Comparison of ENCODE assay signal across 13 mouse cellular contexts in genomic region chr2:31463696-31464528, GRCm38 (mm10). TPM values are rescaled to one million over a fixed set of nuclear protein-coding genes. Genes with fewer than 3 reads are reported as not detected.
DNase-seq lines count a peak whose midpoint lies in the region; ATAC-seq and TF ChIP-seq lines count a peak whose summit lies in the region.
"Had no signal": no experiment of that assay in that cellular context is flagged by ENCODE, and none has a peak within 500 bp of the region (broad histone marks: within the 10 kb centered on the region; RNA-seq: fewer than 3 reads in every experiment).

No protein-coding gene starts in this region.

- no peaks in the 10 kb centered on the region for H3K9me3 ChIP-seq in CH12.LX (replicated peaks; ENCODE audit: low read length)
- no peaks in the 10 kb centered on the region for H3K9me3 ChIP-seq in kidney, embryonic 14.5 days (ENCODE audit: control insufficient read depth, low read length)
- H3K9me3 ChIP-seq in liver, postnatal 0 days (ENCODE audit: low read length) = no peaks in the 10 kb centered on the region
- H3K9me3 ChIP-seq in hindbrain, embryonic 13.5 days = no peaks in the 10 kb centered on the region
- H3K9me3 ChIP-seq: midbrain, embryonic 12.5 days had no signal

- peak; percentile 62 for TF ChIP-seq POLR2A in CH12.LX (IDR thresholded peaks at IDR 0.05; ENCODE audit: low read depth, low read length)
- no peak for TF ChIP-seq POLR2A in cerebellum, adult 2 months (IDR thresholded peaks at IDR 0.05; ENCODE audit: borderline replicate concordance, insufficient read depth, low read length)

- peak overlapping the region; percentile 58; the same call in 1 of the 2 replicates for H3K4me2 ChIP-seq in CH12.LX (ENCODE audit: insufficient read depth, low read depth, poor library complexity, severe bottlenecking)
- H3K4me2 ChIP-seq in kidney, embryonic 14.5 days (replicated peaks; ENCODE audit: low read depth, low read length) = no peak overlapping the region
- no peak overlapping the region for H3K4me2 ChIP-seq in liver, postnatal 0 days (ENCODE audit: low read depth, low read length)
- H3K4me2 ChIP-seq in hindbrain, embryonic 13.5 days = no peak overlapping the region
- H3K4me2 ChIP-seq: midbrain, embryonic 12.5 days had no signal

- H3K9ac ChIP-seq in CH12.LX (ENCODE audit: insufficient read depth, low read depth) = 0 out of 2 replicates have a peak overlapping the region, but pooled peaks have one; percentile 8
- H3K9ac ChIP-seq in kidney, embryonic 14.5 days (ENCODE audit: low read depth, low read length) = no peak overlapping the region
- H3K9ac ChIP-seq in liver, postnatal 0 days (replicated peaks) = no peak overlapping the region
- H3K9ac ChIP-seq in hindbrain, embryonic 13.5 days = no peak overlapping the region
- H3K9ac ChIP-seq: midbrain, embryonic 12.5 days had no signal

- in situ Hi-C loops in CH12.LX (cut with MboI; ENCODE audit: low pct_ligation_motif_present, low pct_unique_long_range_greater_than_20kb, low sequenced_read_pairs) = loop anchor here (25.0 kb wide), 1 partner anchor 402 kb away; no protein-coding TSS in a partner anchor

- H3K4me1 ChIP-seq in CH12.LX (ENCODE audit: control insufficient read depth in 1 of 2, insufficient read depth in 2 of 2) = peaks cover 11 to 50% of the 10 kb centered on the region in 2 experiments
- H3K4me1 ChIP-seq in kidney, embryonic 14.5 days (ENCODE audit: control insufficient read depth, insufficient read depth, low read length) = peaks cover 8% of the 10 kb centered on the region; the same call in 1 of the 2 replicates
- peaks cover 23% of the 10 kb centered on the region for H3K4me1 ChIP-seq in liver, postnatal 0 days (ENCODE audit: insufficient read depth)
- peaks cover 10% of the 10 kb centered on the region for H3K4me1 ChIP-seq in hindbrain, embryonic 13.5 days (replicated peaks)
- H3K4me1 ChIP-seq in cerebellum, adult 2 months (ENCODE audit: control insufficient read depth, insufficient read depth, low read length) = no peaks in the 10 kb centered on the region

- H3K27ac ChIP-seq in CH12.LX (ENCODE audit: insufficient read depth, low read depth) = peak overlapping the region; percentile 55
- H3K27ac ChIP-seq in kidney, embryonic 14.5 days (ENCODE audit: low read depth, low read length) = 0 out of 2 replicates have a peak overlapping the region, but pooled peaks have one; percentile 37
- H3K27ac ChIP-seq in liver, postnatal 0 days (ENCODE audit: low read depth) = peak overlapping the region; percentile 84
- no peak overlapping the region for H3K27ac ChIP-seq in hindbrain, embryonic 13.5 days
- H3K27ac ChIP-seq in cerebellum, adult 2 months (ENCODE audit: insufficient read depth, low read length) = no peak overlapping the region
- H3K27ac ChIP-seq: hindbrain, postnatal 0 days; midbrain, embryonic 12.5 days had no signal

- H3K79me2 ChIP-seq in CH12.LX (replicated peaks; ENCODE audit: control insufficient read depth, extremely low read depth, insufficient read depth, poor library complexity, severe bottlenecking) = no peaks in the 10 kb centered on the region

- 22% methylated on average over 8 of the region's 8 CpGs for WGBS in kidney, embryonic 14.5 days
- WGBS in liver, postnatal 0 days (ENCODE audit: insufficient replicate concordance) = 20% methylated on average over 8 of the region's 8 CpGs
- 62% methylated on average over 8 of the region's 8 CpGs for WGBS in hindbrain, embryonic 13.5 days
- 47% methylated on average over 8 of the region's 8 CpGs for WGBS in cerebellum, adult 2 months

- intact Hi-C loops in left cerebral cortex, postnatal 14 days (cut with DNase I) = no loop called here

- no peaks in the 10 kb centered on the region for H3K27me3 ChIP-seq in CH12.LX (replicated peaks)
- H3K27me3 ChIP-seq in kidney, embryonic 14.5 days (ENCODE audit: control insufficient read depth, insufficient read depth, low read length) = peaks cover 14% of the 10 kb centered on the region
- H3K27me3 ChIP-seq in liver, postnatal 0 days (ENCODE audit: insufficient read depth, low read length) = peaks cover 6% of the 10 kb centered on the region; the same call in 1 of the 2 replicates
- peaks cover 78% of the 10 kb centered on the region for H3K27me3 ChIP-seq in hindbrain, embryonic 13.5 days
- H3K27me3 ChIP-seq in cerebellum, adult 2 months (ENCODE audit: control insufficient read depth, insufficient read depth, low read length) = peaks cover 1% of the 10 kb centered on the region; the same call in 1 of the 2 replicates

- TF ChIP-seq RAD21 in CH12.LX (IDR thresholded peaks at IDR 0.05; ENCODE audit: low read depth, low read length) = no peak

- dilution Hi-C loops in CH12.LX (cut with MboI; ENCODE audit: extremely low pct_ligation_motif_present, extremely low pct_unique_long_range_greater_than_20kb, low sequenced_read_pairs) = no loop called here

- no peak for TF ChIP-seq CTCF in CH12.LX (conservative IDR thresholded peaks at IDR 0.05 in 1 of 2, IDR thresholded peaks at IDR 0.05 in 1 of 2; ENCODE audit: low read depth in 2 of 2, low read length in 2 of 2)
- no peak for TF ChIP-seq CTCF in liver, postnatal 0 days (IDR thresholded peaks at IDR 0.05; ENCODE audit: low read depth)
- TF ChIP-seq CTCF in cerebellum, adult 2 months (IDR thresholded peaks at IDR 0.05; ENCODE audit: borderline replicate concordance, insufficient read depth, low read depth, low read length) = no peak

- peak; percentile 31 to 37 for DNase-seq in B cell, adult 2 months
- DNase-seq in CH12.LX (ENCODE audit: extremely low read depth) = peak; percentile 73
- no peak for DNase-seq in liver, postnatal 0 days
- no peak for DNase-seq in left cerebral cortex, postnatal 14 days (ENCODE audit: low spot score in 2 of 2)
- no peak for DNase-seq in cerebellum, adult 2 months
- no peak for DNase-seq in ovary, postnatal 10 days (ENCODE audit: low spot score)
- DNase-seq: cerebellum, adult 11-12 months; heart, adult 18-20 months; heart, postnatal 14 days had no signal

- peaks cover 5 to 16% of the 10 kb centered on the region in 2 experiments for H3K36me3 ChIP-seq in CH12.LX (replicated peaks in 1 of 2; ENCODE audit: control insufficient read depth in 1 of 2, insufficient read depth in 1 of 2, low read length in 1 of 2)
- no peaks in the 10 kb centered on the region for H3K36me3 ChIP-seq in kidney, embryonic 14.5 days (ENCODE audit: control insufficient read depth, insufficient read depth, low read length)
- no peaks in the 10 kb centered on the region for H3K36me3 ChIP-seq in liver, postnatal 0 days (replicated peaks; ENCODE audit: insufficient read depth, low read length)
- H3K36me3 ChIP-seq in hindbrain, embryonic 13.5 days = no peaks in the 10 kb centered on the region
- H3K36me3 ChIP-seq: midbrain, embryonic 12.5 days had no signal

- 0 out of 2 replicates have a peak, but pooled peaks have one; percentile 28 for TF ChIP-seq EP300 in CH12.LX (IDR thresholded peaks at IDR 0.05; ENCODE audit: low read length)
- no peak for TF ChIP-seq EP300 in liver, postnatal 0 days (IDR thresholded peaks at IDR 0.05; ENCODE audit: low read depth)

- no peak overlapping the region for H3K4me3 ChIP-seq in CH12.LX (replicated peaks in 1 of 3; ENCODE audit: low read depth in 2 of 3, low read length in 2 of 3, poor library complexity in 1 of 3)
- H3K4me3 ChIP-seq in kidney, embryonic 14.5 days (ENCODE audit: low read length) = no peak overlapping the region
- no peak overlapping the region for H3K4me3 ChIP-seq in liver, postnatal 0 days (ENCODE audit: low read depth, low read length)
- no peak overlapping the region for H3K4me3 ChIP-seq in hindbrain, embryonic 13.5 days
- H3K4me3 ChIP-seq in cerebellum, adult 2 months (replicated peaks; ENCODE audit: insufficient read depth, low read depth, low read length) = no peak overlapping the region
- H3K4me3 ChIP-seq: midbrain, embryonic 12.5 days had no signal

- ATAC-seq in kidney, embryonic 14.5 days (ENCODE audit: low FRiP score, low TSS enrichment) = no peak
- ATAC-seq in liver, postnatal 0 days = no peak
- no peak for ATAC-seq in hindbrain, embryonic 13.5 days (ENCODE audit: low FRiP score)
- ATAC-seq: hindbrain, postnatal 0 days had no signal

TF ChIP-seq in CH12.LX, 34 proteins besides CTCF, POLR2A, EP300 and RAD21:
- TF ChIP-seq MXI1 (IDR thresholded peaks at IDR 0.05; ENCODE audit: low read depth, low read length) (no peak; the same call in 1 of the 2 replicates), JUN (IDR thresholded peaks at IDR 0.05; ENCODE audit: insufficient read depth, low read depth, low read length) (no peak), NRF1 (IDR thresholded peaks at IDR 0.05; ENCODE audit: low read depth, low read length) (no peak), SIN3A (IDR thresholded peaks at IDR 0.05; ENCODE audit: low read length) (0 out of 2 replicates have a peak, but pooled peaks have one; percentile 29), ELF1 (IDR thresholded peaks at IDR 0.05; ENCODE audit: low read depth, low read length) (peak; percentile 33; the same call in 1 of the 2 replicates)
TF ChIP-seq in CH12.LX: peak in this region for 2.

RNA-seq across cellular contexts. Expression of gene Ass1, which starts 6.1 kb away (rescaled TPM):
- total RNA-seq in CH12.LX (2012; rRNA removed) (45.1 and 64.4 TPM in 2 replicates), CH12.LX (2014; rRNA removed) (87.8 and 97.4 TPM in 2 replicates)
- polyA plus RNA-seq in CH12.LX (2012; ENCODE audit: insufficient read length, low read depth) = 204 and 211 TPM in 2 replicates
- polyA plus RNA-seq in kidney, embryonic 14.5 days (2014; fragmentation: Nextera tagmentation; extraction: Ambion mirVana) = 13.8 and 20.3 TPM in 2 replicates
- 853 and 957 TPM in 2 replicates for polyA plus RNA-seq in liver, postnatal 0 days (2015; fragmentation: Nextera tagmentation; extraction: Ambion mirVana)
- 10 to 100 TPM in 1 of 2 experiments, 1 to 10 TPM in 1; 8.5 to 14.6 TPM for total RNA-seq in left cerebral cortex, postnatal 14 days (2021)
- 8.0 TPM in 2 replicates for polyA plus RNA-seq in hindbrain, embryonic 13.5 days (2015; fragmentation: Nextera tagmentation; extraction: Ambion mirVana)
- polyA plus RNA-seq in cerebellum, adult 2 months (2012; rRNA removed) = 27.4 and 29.9 TPM in 2 replicates

Comparison
In these comparisons a context has a peak if more than half of its experiments do, and no peak if none do; other contexts are left out.
1. DNase-seq: peak in B cell, adult 2 months (2 of 2) and CH12.LX (single experiment); none in liver, postnatal 0 days (single experiment), left cerebral cortex, postnatal 14 days (0 of 2), cerebellum, adult 2 months (0 of 2) and ovary, postnatal 10 days (single experiment).
2. H3K27ac ChIP-seq: peak in CH12.LX (single experiment), kidney, embryonic 14.5 days (single experiment) and liver, postnatal 0 days (single experiment); none in hindbrain, embryonic 13.5 days (single experiment) and cerebellum, adult 2 months (single experiment).